Mouse (Mus musculus) stomach, postnatal 0 days (tissue): ENCODE data around the gene Gm45194.

Source experiments
- CTCF ChIP-seq: IDR thresholded peaks from 2 replicates; pipeline ENCODE4 v1.5.1; 2016; ENCODE audit warnings: antibody characterized with exemption, low read depth, mild to moderate bottlenecking, moderate library complexity
- EP300 ChIP-seq: optimal IDR thresholded peaks from 2 replicates; pipeline ENCODE3; 2016; ENCODE audit warnings: antibody characterized with exemption

- TF ChIP-seq CTCF, result no peak
- no peak for TF ChIP-seq EP300
These were observed 69.7 kb downstream of the Gm45194 start for GRCm38 (mm10) chrX:111960909-111961308.
